Mouse (Mus musculus) midbrain, embryonic 11.5 days (tissue): ENCODE results near the gene Cldn8. TPM values are rescaled to one million over a fixed set of nuclear protein-coding genes. Genes with fewer than 3 reads are reported as not detected.

Experiments used
- polyA plus RNA-seq: library from polyadenylated mRNA; unstranded; fragments of >200 nt; fragmentation: Nextera tagmentation; extraction: Ambion mirVana; gene quantifications from 2 replicates; pipeline ENCODE4 v1.2.1, GENCODE M21; 2014

Gene Cldn8
- polyA plus RNA-seq, 1 experiment from 2014 or later: 0.38 TPM

Other genes with a start within 250 kb of the Cldn8 start
- not detected in 2 replicates for gene Cldn17, start 56.2 kb downstream of the Cldn8 start, polyA plus RNA-seq
- not detected in 2 replicates for gene Krtap24-1, start 49.1 kb upstream of the Cldn8 start, polyA plus RNA-seq
- gene 2310079G19Rik, start 64.5 kb upstream of the Cldn8 start, polyA plus RNA-seq: not detected in 2 replicates
- not detected in 2 replicates for gene Krtap26-1, start 84.6 kb upstream of the Cldn8 start, polyA plus RNA-seq
- gene Krtap27-1, start 108.5 kb upstream of the Cldn8 start, polyA plus RNA-seq: not detected in 2 replicates
- not detected in 2 replicates for gene 2310061N02Rik, start 144.8 kb upstream of the Cldn8 start, polyA plus RNA-seq
- gene Krtap13-1, start 165.7 kb upstream of the Cldn8 start, polyA plus RNA-seq: not detected in 2 replicates
- gene Krtap13, start 188.5 kb upstream of the Cldn8 start, polyA plus RNA-seq: not detected in 2 replicates
- gene 2310034C09Rik, start 195.7 kb upstream of the Cldn8 start, polyA plus RNA-seq: not detected in 2 replicates
- not detected in 2 replicates for gene 2310057N15Rik, start 211.0 kb upstream of the Cldn8 start, polyA plus RNA-seq
- gene Gm5965, start 214.7 kb upstream of the Cldn8 start, polyA plus RNA-seq: not detected in 2 replicates
- not detected in 2 replicates for gene Gm20741, start 249.0 kb upstream of the Cldn8 start, polyA plus RNA-seq